ENCODE assay signal across 19 mouse cellular contexts in genomic region chr12:40244926-40245325, GRCm38 (mm10). TPM values are rescaled to one million over a fixed set of nuclear protein-coding genes. Genes with fewer than 3 reads are reported as not detected.
"Had no signal": no experiment of that assay in that cellular context is flagged by ENCODE, and none has a peak within 500 bp of the region (broad histone marks: within the 10 kb centered on the region; RNA-seq: fewer than 3 reads in every experiment).

No protein-coding gene starts in this region.

- H3K4me3 ChIP-seq: neural tube, embryonic 13.5 days; neural tube, embryonic 15.5 days; stomach, embryonic 15.5 days had no signal

- H3K9me3 ChIP-seq: neural tube, embryonic 13.5 days; neural tube, embryonic 15.5 days; stomach, embryonic 15.5 days had no signal

- DNase-seq: retina, postnatal 1 day; right cerebral cortex, adult 18-20 months; right cerebral cortex, postnatal 14 days; right cerebral cortex, postnatal 25 days; right cerebral cortex, postnatal 4 days; spleen, adult 18-20 months; thymus, adult 18-20 months; thymus, adult 2 months; thymus, postnatal 14 days; thymus, postnatal 25 days; thymus, postnatal 36 days; thymus, postnatal 4 days had no signal

- H3K27ac ChIP-seq: neural tube, embryonic 13.5 days; neural tube, embryonic 15.5 days; stomach, embryonic 15.5 days; stomach, postnatal 0 days had no signal

- H3K27me3 ChIP-seq: neural tube, embryonic 13.5 days; neural tube, embryonic 15.5 days; stomach, embryonic 15.5 days had no signal

- H3K4me1 ChIP-seq: stomach, embryonic 15.5 days had no signal

- H3K4me2 ChIP-seq: neural tube, embryonic 13.5 days; neural tube, embryonic 15.5 days; stomach, embryonic 15.5 days had no signal

- H3K9ac ChIP-seq: neural tube, embryonic 13.5 days; neural tube, embryonic 15.5 days; stomach, embryonic 15.5 days had no signal

- H3K36me3 ChIP-seq: neural tube, embryonic 13.5 days; neural tube, embryonic 15.5 days; stomach, embryonic 15.5 days had no signal

RNA-seq across cellular contexts. Expression of gene Lsmem1, which starts 45.6 kb away (rescaled TPM):
- polyA plus RNA-seq: small intestine, adult 2 months; stomach, embryonic 14.5 days; stomach, postnatal 0 days; testis, adult 2 months had no signal
